Mouse (Mus musculus) bone marrow, adult 2 months (tissue): ENCODE data around the gene Wnt1.

Source experiments
- CTCF ChIP-seq: fragments of 200-500 bp; IDR thresholded peaks from 2 replicates; pipeline ENCODE4 v1.5.1; 2011; ENCODE audit warnings: low read length, control low read depth; ENCODE audit not compliant: control insufficient read depth, insufficient read depth
- POLR2A ChIP-seq: fragments of 200-500 bp; IDR thresholded peaks from 2 replicates; pipeline ENCODE4 v1.6.1; 2011; ENCODE audit warnings: low read depth, mild to moderate bottlenecking, control low read depth, low read length, borderline replicate concordance; ENCODE audit not compliant: control insufficient read depth

DNA sequence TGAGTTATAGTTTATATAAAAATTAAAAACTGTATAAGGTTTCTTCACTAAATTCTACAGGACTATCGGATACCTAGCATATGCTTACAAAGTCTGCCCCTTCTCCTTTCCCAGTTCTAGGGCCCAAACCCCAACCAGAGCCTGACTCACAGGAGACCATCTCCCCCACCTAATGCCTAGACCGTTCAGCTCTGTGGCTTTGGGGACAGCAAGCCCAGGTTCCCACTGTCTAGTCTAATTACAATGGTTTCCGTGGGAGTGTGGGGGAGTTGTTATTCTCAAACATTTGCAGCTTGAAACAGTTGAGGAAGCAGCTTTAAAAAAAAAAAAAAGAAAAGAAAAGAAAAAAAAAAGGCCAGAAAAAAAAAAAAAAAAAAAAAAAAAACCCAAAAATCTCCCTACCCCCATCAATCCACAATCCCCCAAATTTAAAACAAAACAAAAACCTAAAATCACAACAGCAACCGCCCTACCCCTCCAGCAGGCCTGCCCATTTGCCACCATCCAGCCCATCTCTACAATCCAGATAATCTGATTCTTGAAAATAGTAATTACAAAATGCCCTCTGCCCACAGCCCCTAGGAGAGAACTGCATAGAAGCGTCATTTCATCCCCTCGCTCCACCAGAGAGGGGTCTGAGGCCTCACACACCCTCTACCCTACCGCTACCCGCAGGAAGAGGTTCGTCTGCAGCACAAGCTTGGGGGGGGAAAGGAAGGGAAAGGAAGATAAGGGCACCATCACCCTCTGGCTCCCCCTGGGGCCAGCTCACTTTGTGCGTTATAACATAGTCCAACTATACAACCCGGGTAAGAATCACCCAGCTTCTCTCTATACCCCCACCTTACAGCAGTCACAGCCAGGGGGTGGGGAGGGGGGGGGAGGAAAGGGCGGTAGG is 42.8 kb downstream of the Wnt1 start:
- TF ChIP-seq POLR2A (no peak), CTCF (peak; percentile 36; the same call in 1 of the 2 replicates)
